Mouse (Mus musculus) C2C12 (cell line): ENCODE results near the gene Slit1. TPM values are rescaled to one million over a fixed set of nuclear protein-coding genes. Genes with fewer than 3 reads are reported as not detected.

Source experiments
- H3K27me3 ChIP-seq: one replicate; pipeline ENCODE4 v1.6.1; 2011; ENCODE audit not compliant: control insufficient read depth, insufficient read depth, insufficient read length
- H3K36me3 ChIP-seq: one replicate; pipeline ENCODE4 v1.6.1; 2011; ENCODE audit not compliant: control insufficient read depth, insufficient read depth
- H3K4me3 ChIP-seq: one replicate; pipeline ENCODE4 v1.5.1; 2011; ENCODE audit warnings: mild to moderate bottlenecking, control low read depth; ENCODE audit not compliant: poor library complexity, insufficient read depth, severe bottlenecking
- H3K79me2 ChIP-seq: one replicate; pipeline ENCODE4 v1.6.1; 2011; ENCODE audit not compliant: control insufficient read depth, insufficient read depth
- H3K79me3 ChIP-seq: one replicate; pipeline ENCODE4 v1.6.1; 2011; ENCODE audit warnings: low read depth, control low read depth
- H3ac ChIP-seq: one replicate; pipeline ENCODE3; 2011; ENCODE audit warnings: low read depth; ENCODE audit not compliant: control insufficient read depth, insufficient read length
- CEBPB ChIP-seq: IDR thresholded peaks from one replicate; pipeline ENCODE4 v1.6.1; 2011; ENCODE audit warnings: low read depth, mild to moderate bottlenecking, control low read depth, moderate library complexity
- CTCF ChIP-seq: IDR thresholded peaks from one replicate; pipeline ENCODE4 v1.5.1; 2011; ENCODE audit not compliant: control insufficient read depth, insufficient read depth, insufficient read length
- FOSL1 ChIP-seq: IDR thresholded peaks from one replicate; pipeline ENCODE4 v1.8.0; 2011; ENCODE audit warnings: mild to moderate bottlenecking, low read length; ENCODE audit not compliant: poor library complexity, insufficient read depth, severe bottlenecking
- MAX ChIP-seq: IDR thresholded peaks from one replicate; pipeline ENCODE4 v1.6.1; 2011; ENCODE audit warnings: mild to moderate bottlenecking, control low read depth
- MYOD1 ChIP-seq: IDR thresholded peaks from one replicate; pipeline ENCODE4 v1.6.1; 2011; ENCODE audit warnings: low read depth; ENCODE audit not compliant: control insufficient read depth, insufficient read length
- MYOG ChIP-seq: IDR thresholded peaks from one replicate; pipeline ENCODE4 v1.6.1; 2011; ENCODE audit not compliant: control insufficient read depth, insufficient read length; ENCODE audit errors: extremely low read depth
- USF1 ChIP-seq: IDR thresholded peaks from one replicate; pipeline ENCODE4 v1.6.1; 2011; ENCODE audit warnings: low read depth, mild to moderate bottlenecking, control low read depth, moderate library complexity
- polyA plus RNA-seq: library from polyadenylated mRNA; unstranded; fragments of >200 nt; fragmentation: generic; extraction: Trizol; gene quantifications from one replicate; pipeline ENCODE4 v1.2.1, GENCODE M21; 2012; ENCODE audit warnings: missing spikeins

The Slit1 gene
- polyA plus RNA-seq, 1 experiment, result not detected

GRCm38 (mm10) chr19:41670931-41671330 lies 72.5 kb downstream of the Slit1 start:
- TF ChIP-seq MYOD1 (no peak), USF1 (no peak), CTCF (no peak), MYOG (no peak)
- H3K36me3 ChIP-seq, result no peaks in the 10 kb centered on the region
- peaks cover 6% of the 10 kb centered on the region for H3K27me3 ChIP-seq

DNA sequence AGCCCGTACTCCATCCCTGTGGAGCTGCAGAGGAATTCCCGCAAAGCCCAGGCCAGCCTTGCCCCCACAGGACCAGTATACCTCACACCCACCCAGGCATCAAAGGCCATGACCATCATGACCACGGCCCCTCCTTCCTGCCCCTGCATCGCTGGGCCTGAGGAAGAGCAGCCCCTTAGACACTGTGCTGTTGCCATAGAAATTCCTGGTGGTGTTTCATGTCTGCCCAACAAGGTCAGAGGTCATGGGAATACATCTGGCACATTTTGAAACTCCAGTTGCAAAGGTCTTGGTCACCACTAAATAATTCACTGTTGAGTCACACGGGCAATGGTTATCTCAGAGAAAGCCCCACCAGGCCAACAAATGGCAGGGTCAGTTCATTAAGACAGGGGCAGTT lies 73.0 kb downstream of the Slit1 start:
- TF ChIP-seq MYOD1, result peak; percentile 2
- TF ChIP-seq FOSL1, result peak; percentile 22
- TF ChIP-seq CEBPB, result peak; percentile 49
- no peak for TF ChIP-seq USF1
- TF ChIP-seq MYOG, result no peak
- Histone ChIP-seq H3ac (no peak overlapping the region), H3K4me3 (no peak overlapping the region), H3K79me2 (no peaks in the 10 kb centered on the region), H3K36me3 (no peaks in the 10 kb centered on the region), H3K79me3 (no peaks in the 10 kb centered on the region), H3K27me3 (peaks cover 11% of the 10 kb centered on the region)

More at GRCm38 (mm10) chr19:41670931-41671330, 72.5 kb downstream of the Slit1 start:
- H3ac ChIP-seq, result no peak overlapping the region
- H3K4me3 ChIP-seq, result no peak overlapping the region
- H3K79me3 ChIP-seq, result no peaks in the 10 kb centered on the region
- H3K79me2 ChIP-seq, result no peaks in the 10 kb centered on the region

- TF ChIP-seq MAX, result no peak
- TF ChIP-seq MYOG, result no peak
- no peak for TF ChIP-seq MYOD1
- no peak for TF ChIP-seq CTCF
- no peak for TF ChIP-seq CEBPB
- no peak for TF ChIP-seq USF1
- Histone ChIP-seq H3K79me3 (no peaks in the 10 kb centered on the region), H3K36me3 (no peaks in the 10 kb centered on the region), H3K79me2 (no peaks in the 10 kb centered on the region), H3K27me3 (peaks cover 15% of the 10 kb centered on the region), H3ac (no peak overlapping the region), H3K4me3 (no peak overlapping the region)
Observed at GRCm38 (mm10) chr19:41669747-41670342, 73.6 kb downstream of the Slit1 start.

DNA sequence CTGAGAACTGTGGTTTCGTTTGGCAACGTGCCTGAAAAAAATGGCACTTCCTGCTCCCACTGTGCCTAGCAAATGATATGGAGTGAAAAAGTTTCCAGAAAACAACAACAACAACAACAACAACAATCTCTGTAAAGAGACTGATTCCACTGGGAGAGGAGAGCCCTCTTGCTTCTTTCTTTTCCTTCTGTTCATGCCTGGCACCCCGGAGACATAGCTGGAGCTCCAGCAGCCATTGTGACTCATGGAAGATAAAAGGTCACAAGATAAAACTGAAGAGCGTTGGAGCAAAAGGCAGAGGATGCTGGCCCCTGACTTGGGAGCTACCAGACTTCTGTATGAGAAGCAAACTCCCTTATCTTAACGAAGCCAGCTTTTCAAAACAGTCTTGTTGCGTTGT lies 75.9 kb downstream of the Slit1 start:
- peaks cover 29% of the 10 kb centered on the region for H3K27me3 ChIP-seq
- no peaks in the 10 kb centered on the region for H3K79me3 ChIP-seq
- TF ChIP-seq MYOD1 (no peak), MAX (no peak), MYOG (no peak), USF1 (no peak), FOSL1 (no peak), CTCF (no peak), CEBPB (no peak)

DNA sequence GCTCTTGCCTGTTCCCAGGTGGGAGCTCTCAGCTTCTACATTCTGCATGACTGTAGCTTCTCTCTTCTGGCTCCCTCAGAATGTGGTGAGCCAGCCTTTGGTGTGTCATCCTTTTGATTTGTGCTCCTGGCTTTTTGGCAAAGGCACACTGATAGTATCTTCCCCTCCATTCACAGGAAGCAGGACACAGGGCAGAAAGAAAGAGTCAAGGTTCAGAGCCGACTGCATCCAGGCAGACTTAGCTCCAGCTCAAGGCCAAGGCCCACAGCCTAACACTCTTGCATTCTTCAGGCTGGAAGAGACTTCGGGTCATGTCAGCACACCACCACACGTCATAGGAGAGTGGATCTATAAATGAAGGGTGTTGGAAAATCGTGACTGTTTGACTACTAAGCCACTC lies 77.5 kb downstream of the Slit1 start:
- no peaks in the 10 kb centered on the region for H3K79me2 ChIP-seq
- H3ac ChIP-seq, result no peak overlapping the region
- H3K36me3 ChIP-seq, result no peaks in the 10 kb centered on the region
- no peak overlapping the region for H3K4me3 ChIP-seq
- peaks cover 37% of the 10 kb centered on the region for H3K27me3 ChIP-seq
- no peaks in the 10 kb centered on the region for H3K79me3 ChIP-seq
- TF ChIP-seq CTCF (no peak), MAX (no peak), USF1 (no peak), CEBPB (no peak), FOSL1 (no peak), MYOG (no peak), MYOD1 (no peak)

More for the DNA sequence above, 75.9 kb downstream of the Slit1 start:
- H3K79me2 ChIP-seq, result no peaks in the 10 kb centered on the region
- H3K36me3 ChIP-seq, result no peaks in the 10 kb centered on the region
- no peak overlapping the region for H3K4me3 ChIP-seq
- H3ac ChIP-seq, result no peak overlapping the region
